Mouse (Mus musculus): ENCODE results near the gene Olfr487. TPM values are rescaled to one million over a fixed set of nuclear protein-coding genes. Genes with fewer than 3 reads are reported as not detected.
"Not testable (repeated sequence)": the region's sequence is repeated elsewhere in the genome, so short reads cannot be mapped to it uniquely, and the experiment has no call there.

Gene Olfr487
- not detected in 2 replicates for polyA plus RNA-seq (2012; rRNA removed)

DNA sequence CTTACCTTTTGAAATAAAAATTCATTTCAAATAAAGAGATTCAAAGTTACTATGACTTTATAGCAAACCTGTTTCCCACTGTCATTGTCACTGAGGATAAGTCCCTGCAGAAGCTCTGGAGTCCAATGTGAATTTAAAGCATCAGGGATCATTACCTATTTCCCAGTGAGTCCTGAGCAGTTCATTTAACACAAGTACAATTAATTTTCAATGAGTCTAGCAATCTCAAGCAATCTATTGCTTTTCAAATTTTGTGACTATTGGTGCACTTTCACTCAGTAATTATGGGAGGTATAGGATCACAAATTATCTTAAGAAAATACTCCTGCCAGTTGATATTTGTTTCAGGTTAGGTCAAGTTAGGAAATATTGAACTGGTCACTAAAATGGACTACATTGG lies at the start of gene Olfr487:
Gene Olfr487 (minus strand): TSS at position 101 of the 400 bp plus-strand sequence.
- not testable (repeated sequence) for DNase-seq; H3K4me1 ChIP-seq (ENCODE audit: control insufficient read depth, insufficient read depth, low read length); H3K4me3 ChIP-seq (replicated peaks; ENCODE audit: extremely low read depth, low read depth, low read length)

DNA sequence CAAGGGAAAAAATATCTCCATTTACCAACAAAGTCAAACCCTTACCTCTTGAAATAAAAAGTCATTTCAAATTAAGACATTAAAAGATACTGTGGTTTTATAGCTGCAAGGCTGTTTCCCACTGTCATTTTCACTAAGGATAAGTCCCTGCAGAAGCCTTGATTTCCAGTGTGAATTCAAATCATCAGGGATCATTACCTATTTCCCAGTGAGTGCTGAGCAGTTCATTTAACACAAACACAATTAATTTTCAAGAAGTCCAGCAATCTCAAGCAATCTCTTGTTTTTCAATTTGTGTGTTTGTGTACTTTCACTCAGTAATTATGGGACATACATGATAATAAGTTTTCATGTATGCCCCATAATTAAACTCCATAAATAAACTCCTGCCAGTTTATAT lies 43.8 kb upstream of the Olfr487 start, which contains the start of gene Olfr488:
Gene Olfr488 (minus strand): TSS at position 101 of the 400 bp plus-strand sequence.
- no peak within 1 kb of the TSS for H3K4me3 ChIP-seq (replicated peaks; ENCODE audit: extremely low read depth, low read depth, low read length)
- no peaks in the 10 kb centered on the region for H3K4me1 ChIP-seq (ENCODE audit: control insufficient read depth, insufficient read depth, low read length)
- TF ChIP-seq POLR2A (IDR thresholded peaks at IDR 0.05; ENCODE audit: borderline replicate concordance, extremely low read depth, low read depth, low read length): no peak
- no peak for TF ChIP-seq CTCF (IDR thresholded peaks at IDR 0.05; ENCODE audit: insufficient read depth, low read length)
- DNase-seq: no peak

DNA sequence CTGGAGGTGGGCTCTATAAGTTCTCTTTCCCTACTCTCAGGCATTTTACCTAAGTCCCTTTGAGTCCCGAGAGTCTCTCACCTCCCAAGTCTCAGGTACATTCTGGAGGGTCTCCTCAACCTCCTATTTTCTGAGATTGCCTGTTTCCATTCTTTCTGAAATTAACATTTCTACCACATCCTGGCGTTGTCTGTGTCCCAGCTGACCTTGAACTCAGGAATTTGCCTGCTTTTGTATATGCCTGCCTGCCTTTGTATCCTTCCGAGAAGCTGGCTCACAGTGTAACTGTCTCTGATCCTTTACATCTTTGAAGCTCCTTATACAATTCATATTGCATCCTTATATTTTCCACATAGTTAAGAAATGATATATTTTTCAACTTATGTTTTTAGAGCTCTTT lies 19.1 kb upstream of the Olfr487 start:
- Histone ChIP-seq H3K4me1 (ENCODE audit: control insufficient read depth, insufficient read depth, low read length) (no peaks in the 10 kb centered on the region), H3K4me3 (replicated peaks; ENCODE audit: extremely low read depth, low read depth, low read length) (no peak overlapping the region)
- no peak for DNase-seq
- 52% methylated on average over 3 of the region's 3 CpGs for WGBS
- TF ChIP-seq POLR2A (IDR thresholded peaks at IDR 0.05; ENCODE audit: borderline replicate concordance, extremely low read depth, low read depth, low read length): no peak
- TF ChIP-seq CTCF (IDR thresholded peaks at IDR 0.05; ENCODE audit: insufficient read depth, low read length): no peak

DNA sequence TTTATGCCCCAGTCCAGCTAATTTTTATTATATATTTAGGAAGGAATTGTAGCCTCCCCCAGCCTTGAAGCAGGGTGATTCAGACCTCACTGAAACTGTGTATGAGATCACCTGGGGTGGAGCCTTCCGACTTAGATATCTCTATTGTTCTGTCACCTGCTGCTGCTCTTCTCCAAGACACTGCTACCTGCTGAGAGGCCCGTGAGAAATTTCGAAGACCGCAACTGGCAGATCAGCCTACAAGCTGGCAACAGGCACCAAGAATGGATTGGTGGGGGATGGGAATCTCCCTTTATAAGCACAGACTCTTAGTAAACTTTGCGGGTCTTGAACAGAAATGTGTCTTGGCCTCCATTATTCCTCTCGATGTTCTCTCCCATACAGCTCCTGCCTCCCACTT lies 17.5 kb downstream of the Olfr487 start:
- TF ChIP-seq POLR2A (IDR thresholded peaks at IDR 0.05; ENCODE audit: borderline replicate concordance, extremely low read depth, low read depth, low read length) (no peak), CTCF (IDR thresholded peaks at IDR 0.05; ENCODE audit: insufficient read depth, low read length) (no peak)
- 74% methylated on average over 6 of the region's 6 CpGs for WGBS
- no peak overlapping the region for H3K4me3 ChIP-seq (replicated peaks; ENCODE audit: extremely low read depth, low read depth, low read length)
- no peaks in the 10 kb centered on the region for H3K4me1 ChIP-seq (ENCODE audit: control insufficient read depth, insufficient read depth, low read length)
- no peak for DNase-seq

DNA sequence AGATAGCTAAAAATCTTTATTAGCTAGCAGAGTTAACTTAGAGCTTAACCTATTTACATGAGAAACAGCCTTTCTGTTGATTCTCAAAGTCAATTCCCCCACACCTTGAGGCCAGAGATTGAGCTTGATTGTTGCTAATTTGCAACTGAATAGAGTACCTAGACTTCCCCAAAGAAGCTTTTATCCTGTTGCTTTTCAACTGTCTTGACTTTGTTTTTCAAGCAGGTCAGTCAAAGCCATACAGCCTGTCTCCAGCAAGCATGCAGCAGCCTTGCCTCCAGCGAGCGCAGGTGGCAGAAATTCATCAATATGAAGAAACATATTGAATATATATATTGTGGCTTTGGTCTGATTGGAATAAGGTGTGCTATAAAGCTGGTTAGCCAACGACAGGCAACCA lies 18.1 kb downstream of the Olfr487 start:
- not testable (repeated sequence) for DNase-seq; H3K4me1 ChIP-seq (ENCODE audit: control insufficient read depth, insufficient read depth, low read length); H3K4me3 ChIP-seq (replicated peaks; ENCODE audit: extremely low read depth, low read depth, low read length)
- WGBS: 55% methylated on average over 3 of the region's 3 CpGs

DNA sequence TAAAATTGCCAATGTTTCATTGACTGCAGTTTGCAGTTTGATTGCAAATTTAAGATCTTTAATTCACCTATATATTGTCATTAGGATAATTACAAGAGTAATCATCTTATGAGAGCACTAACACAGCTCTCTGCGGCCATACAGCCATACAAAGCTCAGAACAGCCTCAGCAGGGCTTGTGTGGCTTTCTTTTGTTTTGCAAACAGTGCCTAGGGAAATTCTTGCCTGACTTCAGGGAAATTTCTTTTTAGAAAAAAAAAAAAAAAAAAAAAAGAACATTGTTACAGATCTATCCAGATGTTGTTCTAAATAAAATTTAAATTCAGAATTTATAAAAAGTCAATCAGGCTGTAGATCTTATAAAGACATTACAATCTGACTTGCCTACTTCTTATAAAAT lies 21.7 kb downstream of the Olfr487 start:
- 47% methylated on average over 1 of the region's 1 CpGs for WGBS
- not testable (repeated sequence) for H3K4me1 ChIP-seq (ENCODE audit: control insufficient read depth, insufficient read depth, low read length); DNase-seq; H3K4me3 ChIP-seq (replicated peaks; ENCODE audit: extremely low read depth, low read depth, low read length)

DNA sequence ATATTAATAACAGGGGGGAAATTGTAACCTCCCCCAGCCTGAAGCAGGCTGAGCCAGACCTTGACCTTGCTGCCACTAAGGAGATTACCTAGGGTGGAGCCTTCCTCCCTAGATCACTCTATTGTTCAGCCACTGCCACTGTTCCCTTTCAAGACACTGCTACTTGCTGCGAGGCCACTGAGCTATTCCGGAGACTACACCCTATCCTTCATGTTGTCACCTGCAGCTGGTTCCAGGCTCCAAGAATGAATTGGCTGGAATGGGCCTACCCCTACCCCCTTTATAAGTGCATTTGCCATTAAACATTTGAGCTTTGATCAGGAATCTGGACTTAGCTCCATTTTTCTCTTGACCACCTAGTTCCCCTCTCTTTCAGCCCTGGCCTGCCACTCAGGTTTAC lies 23.2 kb downstream of the Olfr487 start:
- not testable (repeated sequence) for H3K4me1 ChIP-seq (ENCODE audit: control insufficient read depth, insufficient read depth, low read length); H3K4me3 ChIP-seq (replicated peaks; ENCODE audit: extremely low read depth, low read depth, low read length); DNase-seq
- 68% methylated on average over 2 of the region's 2 CpGs for WGBS

DNA sequence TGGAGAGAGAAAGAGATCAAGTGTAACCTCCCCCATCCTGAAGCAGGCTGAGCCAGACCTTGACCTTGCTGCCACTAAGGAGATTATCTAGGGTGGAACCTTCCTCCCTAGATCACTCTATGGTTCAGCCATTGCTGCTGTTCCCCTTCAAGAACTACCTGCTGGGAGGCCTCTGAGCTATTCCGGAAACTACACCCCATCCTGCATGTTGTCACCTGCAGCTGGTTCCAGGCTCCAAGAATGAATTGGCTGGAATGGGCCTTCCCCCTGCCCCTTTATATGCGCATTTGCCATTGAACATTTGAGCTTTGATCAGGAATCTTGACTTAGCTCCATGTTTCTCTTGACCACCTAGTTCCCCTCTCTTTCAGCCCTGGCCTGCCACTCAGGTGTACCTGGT lies 29.2 kb downstream of the Olfr487 start:
- not testable (repeated sequence) for H3K4me3 ChIP-seq (replicated peaks; ENCODE audit: extremely low read depth, low read depth, low read length); DNase-seq; H3K4me1 ChIP-seq (ENCODE audit: control insufficient read depth, insufficient read depth, low read length)
- 79% methylated on average over 2 of the region's 2 CpGs for WGBS

DNA sequence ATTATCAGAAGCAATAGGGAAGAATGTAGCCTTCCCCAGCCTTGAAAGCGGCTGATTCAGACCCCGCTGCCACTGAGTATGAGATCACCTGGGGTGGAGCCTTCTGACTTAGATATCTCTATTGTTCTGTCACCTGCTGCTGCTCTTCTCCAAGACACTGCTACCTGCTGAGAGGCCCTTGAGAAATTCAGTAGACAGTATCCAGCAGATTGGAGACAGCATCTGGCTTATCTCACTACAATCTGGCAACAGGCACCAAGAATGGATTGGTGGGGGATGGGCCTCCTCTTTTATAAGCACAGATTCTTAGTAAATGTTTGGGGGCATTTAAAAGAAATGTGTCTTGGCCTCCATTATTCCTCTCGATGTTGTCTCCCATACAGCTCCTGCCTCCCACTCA lies 30.0 kb downstream of the Olfr487 start:
- H3K4me1 ChIP-seq (ENCODE audit: control insufficient read depth, insufficient read depth, low read length); H3K4me3 ChIP-seq (replicated peaks; ENCODE audit: extremely low read depth, low read depth, low read length); DNase-seq: not testable (repeated sequence)
- WGBS: 81% methylated on average over 3 of the region's 3 CpGs

DNA sequence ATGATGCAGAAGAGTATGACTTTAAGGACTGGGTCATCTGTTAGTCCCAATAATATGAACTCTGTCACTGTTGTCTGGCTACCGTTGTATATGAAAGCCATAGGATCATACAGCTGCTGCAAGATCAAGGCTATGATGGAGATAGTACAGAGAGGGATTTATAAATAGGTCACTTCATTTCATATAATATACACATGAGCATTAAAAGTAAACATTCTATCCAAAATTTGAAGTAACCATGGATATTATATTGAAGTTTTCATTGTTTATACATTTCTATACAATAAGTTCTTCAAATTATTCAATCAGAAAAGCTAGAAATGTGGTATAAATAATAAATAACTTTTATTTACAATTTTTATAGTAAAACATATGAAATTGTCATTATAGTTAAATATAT lies 41.8 kb downstream of the Olfr487 start, which contains the start of gene Olfr486:
Gene Olfr486 (minus strand): TSS at position 101 of the 400 bp plus-strand sequence.
- DNase-seq; H3K4me3 ChIP-seq (replicated peaks; ENCODE audit: extremely low read depth, low read depth, low read length); H3K4me1 ChIP-seq (ENCODE audit: control insufficient read depth, insufficient read depth, low read length): not testable (repeated sequence)
- 79% methylated on average over 1 of the region's 1 CpGs for WGBS

DNA sequence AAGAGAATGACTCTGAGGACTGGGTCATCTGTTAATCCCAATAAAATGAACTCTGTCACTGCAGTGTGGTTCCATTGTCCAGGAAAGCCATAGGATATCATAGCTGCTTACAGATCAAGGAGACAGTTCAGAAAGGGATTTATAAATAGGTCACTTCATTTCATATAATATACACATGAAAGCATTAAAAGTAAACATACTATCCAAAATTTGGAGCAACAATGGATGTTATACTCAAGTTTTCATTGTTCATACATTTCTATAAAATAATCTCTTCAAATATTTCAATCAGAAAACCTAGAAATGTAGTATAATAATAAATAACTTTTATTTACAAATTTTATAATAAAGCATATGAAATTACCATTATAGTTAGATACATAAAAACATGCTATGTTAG lies 54.7 kb downstream of the Olfr487 start, which contains the start of gene Olfr485:
Gene Olfr485 (minus strand): TSS at position 101 of the 400 bp plus-strand sequence.
- no peak for DNase-seq
- no peak within 1 kb of the TSS for H3K4me3 ChIP-seq (replicated peaks; ENCODE audit: extremely low read depth, low read depth, low read length)
- no peaks in the 10 kb centered on the region for H3K4me1 ChIP-seq (ENCODE audit: control insufficient read depth, insufficient read depth, low read length)
- no peak for TF ChIP-seq POLR2A (IDR thresholded peaks at IDR 0.05; ENCODE audit: borderline replicate concordance, extremely low read depth, low read depth, low read length)
- no peak for TF ChIP-seq CTCF (IDR thresholded peaks at IDR 0.05; ENCODE audit: insufficient read depth, low read length)

Other genes with a start within 250 kb of the Olfr487 start
- gene Olfr476, start 249.8 kb downstream of the Olfr487 start, polyA plus RNA-seq (2012; rRNA removed): not detected in 2 replicates
- gene Olfr477, start 227.9 kb downstream of the Olfr487 start, polyA plus RNA-seq (2012; rRNA removed): not detected in 2 replicates
- not detected in 2 replicates for gene Olfr478, start 180.6 kb downstream of the Olfr487 start, polyA plus RNA-seq (2012; rRNA removed)
- not detected in 2 replicates for gene Olfr479, start 163.9 kb downstream of the Olfr487 start, polyA plus RNA-seq (2012; rRNA removed)
- gene Olfr480, start 147.3 kb downstream of the Olfr487 start, polyA plus RNA-seq (2012; rRNA removed): not detected in 2 replicates
- gene Olfr481, start 134.8 kb downstream of the Olfr487 start, polyA plus RNA-seq (2012; rRNA removed): not detected in 2 replicates
- not detected in 2 replicates for gene Olfr482, start 117.0 kb downstream of the Olfr487 start, polyA plus RNA-seq (2012; rRNA removed)
- not detected in 2 replicates for gene Olfr483, start 113.8 kb downstream of the Olfr487 start, polyA plus RNA-seq (2012; rRNA removed)
- gene Olfr484, start 87.2 kb downstream of the Olfr487 start, polyA plus RNA-seq (2012; rRNA removed): not detected in 2 replicates
- not detected in 2 replicates for gene Olfr485, start 54.8 kb downstream of the Olfr487 start, polyA plus RNA-seq (2012; rRNA removed)
- not detected in 2 replicates for gene Olfr486, start 41.9 kb downstream of the Olfr487 start, polyA plus RNA-seq (2012; rRNA removed)
- not detected in 2 replicates for gene Olfr488, start 43.7 kb upstream of the Olfr487 start, polyA plus RNA-seq (2012; rRNA removed)
- not detected in 2 replicates for gene Olfr490, start 74.3 kb upstream of the Olfr487 start, polyA plus RNA-seq (2012; rRNA removed)
- gene Olfr491, start 98.8 kb upstream of the Olfr487 start, polyA plus RNA-seq (2012; rRNA removed): not detected in 2 replicates
- not detected in 2 replicates for gene Olfr492, start 109.0 kb upstream of the Olfr487 start, polyA plus RNA-seq (2012; rRNA removed)
- not detected in 2 replicates for gene Olfr493, start 132.3 kb upstream of the Olfr487 start, polyA plus RNA-seq (2012; rRNA removed)
- gene Olfr494, start 150.7 kb upstream of the Olfr487 start, polyA plus RNA-seq (2012; rRNA removed): not detected in 2 replicates
- gene Olfr495, start 178.5 kb upstream of the Olfr487 start, polyA plus RNA-seq (2012; rRNA removed): not detected in 2 replicates
- not detected in 2 replicates for gene Olfr497, start 205.8 kb upstream of the Olfr487 start, polyA plus RNA-seq (2012; rRNA removed)

All from lung, adult 2 months (tissue).